Mouse (Mus musculus) heart, adult 2 months (tissue): Measurements from ENCODE around the gene Fndc10. TPM values are rescaled to one million over a fixed set of nuclear protein-coding genes. Genes with fewer than 3 reads are reported as not detected.
"Not testable (repeated sequence)": the region's sequence is repeated elsewhere in the genome, so short reads cannot be mapped to it uniquely, and the experiment has no call there.

Experiments
- DNase-seq, 2 experiments: peaks; one replicate each; pipeline ENCODE4 v3.0.0; 2021
- H3K27ac ChIP-seq: fragments of 200-600 bp; 2 replicates; pipeline ENCODE4 v1.8.1; 2022
- H3K27me3 ChIP-seq: fragments of 200-500 bp; 2 replicates; pipeline ENCODE4 v1.6.1; 2012; ENCODE audit warnings: mild to moderate bottlenecking, low read length, inconsistent platforms, mixed read lengths; ENCODE audit not compliant: control insufficient read depth, insufficient read depth
- H3K36me3 ChIP-seq: fragments of 200-500 bp; 2 replicates; pipeline ENCODE4 v1.6.1; 2012; ENCODE audit warnings: low read length, inconsistent platforms; ENCODE audit not compliant: control insufficient read depth, insufficient read depth
- H3K4me1 ChIP-seq: fragments of 200-500 bp; 2 replicates; pipeline ENCODE4 v1.6.1; 2011; ENCODE audit warnings: low read length; ENCODE audit not compliant: control insufficient read depth, insufficient read depth
- H3K4me3 ChIP-seq: fragments of 200-600 bp; 2 replicates; pipeline ENCODE4 v1.8.1; 2022
- H3K79me2 ChIP-seq: fragments of 200-500 bp; replicated peaks from 2 replicates; pipeline ENCODE4 v1.6.1; 2012; ENCODE audit warnings: mild to moderate bottlenecking, inconsistent platforms, low read length, moderate library complexity, mixed read lengths; ENCODE audit not compliant: control insufficient read depth, insufficient read depth
- H3K9ac ChIP-seq: fragments of 200-500 bp; 2 replicates; pipeline ENCODE4 v1.6.1; 2012; ENCODE audit warnings: low read depth, mild to moderate bottlenecking, control low read depth, inconsistent platforms, low read length, mixed read lengths
- CTCF ChIP-seq: fragments of 200-600 bp; IDR thresholded peaks from 2 replicates; pipeline ENCODE4 v1.8.1; 2022; ENCODE audit warnings: antibody characterized with exemption, mild to moderate bottlenecking, moderate library complexity
- EP300 ChIP-seq: fragments of 200-500 bp; IDR thresholded peaks from 2 replicates; pipeline ENCODE4 v1.6.1; 2011; ENCODE audit warnings: low read depth, low read length, control low read depth; ENCODE audit not compliant: insufficient read depth
- POLR2A ChIP-seq: fragments of 200-500 bp; IDR thresholded peaks from 2 replicates; pipeline ENCODE4 v1.6.1; 2011; ENCODE audit warnings: mild to moderate bottlenecking, low read depth, low read length, control low read depth; ENCODE audit not compliant: insufficient read depth
- WGBS: fragments of 180-500 bp; shearing (Covaris S2); methylation state at CpG from one replicate; pipeline ENCODE4 v1.1.7; 2018; 5-methylcytosine and 5-hydroxymethylcytosine counted together
- intact Hi-C: fragments of 180-260 bp; cut with DNase I; formaldehyde crosslinking; loops from one replicate; pipeline ENCODE4 v1.15.1; 2025
- polyA plus RNA-seq: library from polyadenylated mRNA; depleted of rRNA; stranded (reverse); fragments of >200 nt; gene quantifications from 2 replicates; pipeline ENCODE4 v1.2.3, GENCODE M21; 2012
- total RNA-seq, 2 experiments: library from RNA; stranded (reverse); gene quantifications; 2 replicates each; pipeline ENCODE4 v1.2.3; 2021

The Fndc10 gene
- total and polyA plus RNA-seq, 3 experiments: 1.2 to 3.9 (median 1.5) TPM

GRCm38 (mm10) chr4:155738262-155738661 lies 44.1 kb downstream of the Fndc10 start:
- no peak overlapping the region for H3K9ac ChIP-seq
- intact Hi-C loops: no loop called here
- 49% methylated on average over 8 of the region's 8 CpGs for WGBS
- H3K79me2 ChIP-seq: no peaks in the 10 kb centered on the region
- H3K4me1 ChIP-seq: no peaks in the 10 kb centered on the region
- H3K4me3 ChIP-seq: no peak overlapping the region
- no peaks in the 10 kb centered on the region for H3K36me3 ChIP-seq
- no peak for TF ChIP-seq POLR2A
- TF ChIP-seq CTCF: no peak
- TF ChIP-seq EP300: no peak
- no peak overlapping the region for H3K27ac ChIP-seq
- no peaks in the 10 kb centered on the region for H3K27me3 ChIP-seq
- DNase-seq: no peak

DNA sequence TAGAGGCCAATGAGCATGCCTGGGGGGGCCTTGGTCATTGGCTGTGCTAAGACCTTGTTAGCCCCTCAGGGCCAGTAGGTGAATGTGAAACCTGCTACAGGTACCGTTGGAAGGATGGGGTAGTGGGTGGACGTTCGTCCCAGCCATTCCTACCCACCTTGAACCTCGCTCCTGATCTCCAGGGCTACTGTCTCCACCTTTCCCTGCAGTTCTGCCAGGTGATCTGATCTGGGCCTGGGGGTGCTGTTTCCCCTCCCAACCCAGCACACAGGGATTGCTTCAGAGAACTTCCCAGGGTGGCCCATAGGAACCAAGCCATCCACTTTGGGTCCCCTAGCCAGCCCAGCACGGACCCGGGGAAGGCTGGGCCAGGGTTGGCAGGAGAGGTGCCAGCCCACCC lies 45.0 kb downstream of the Fndc10 start:
- Histone ChIP-seq H3K79me2 (no peaks in the 10 kb centered on the region), H3K27ac (no peak overlapping the region), H3K4me3 (no peak overlapping the region), H3K36me3 (no peaks in the 10 kb centered on the region), H3K27me3 (no peaks in the 10 kb centered on the region), H3K4me1 (no peaks in the 10 kb centered on the region), H3K9ac (no peak overlapping the region)
- 86% methylated on average over 6 of the region's 6 CpGs for WGBS
- intact Hi-C loops: no loop called here
- TF ChIP-seq CTCF (no peak), POLR2A (no peak), EP300 (no peak)
- DNase-seq: no peak

GRCm38 (mm10) chr4:155739741-155740636 lies 45.8 kb downstream of the Fndc10 start:
- WGBS: 68% methylated on average over 37 of the region's 37 CpGs
- Histone ChIP-seq H3K79me2 (no peaks in the 10 kb centered on the region), H3K36me3 (no peaks in the 10 kb centered on the region), H3K27me3 (no peaks in the 10 kb centered on the region), H3K9ac (no peak overlapping the region), H3K4me1 (no peaks in the 10 kb centered on the region), H3K27ac (no peak overlapping the region), H3K4me3 (no peak overlapping the region)
- peak; percentile 37 to 46 for DNase-seq
- TF ChIP-seq EP300: no peak
- TF ChIP-seq CTCF: no peak
- no peak for TF ChIP-seq POLR2A
- intact Hi-C loops: no loop called here

GRCm38 (mm10) chr4:155740681-155741080 lies 46.5 kb downstream of the Fndc10 start:
- H3K79me2 ChIP-seq, H3K36me3 ChIP-seq, intact Hi-C loops, H3K4me1 ChIP-seq, H3K9ac ChIP-seq, H3K27ac ChIP-seq, H3K4me3 ChIP-seq, DNase-seq, H3K27me3 ChIP-seq: not testable (repeated sequence)
- 82% methylated on average over 10 of the region's 10 CpGs for WGBS

DNA sequence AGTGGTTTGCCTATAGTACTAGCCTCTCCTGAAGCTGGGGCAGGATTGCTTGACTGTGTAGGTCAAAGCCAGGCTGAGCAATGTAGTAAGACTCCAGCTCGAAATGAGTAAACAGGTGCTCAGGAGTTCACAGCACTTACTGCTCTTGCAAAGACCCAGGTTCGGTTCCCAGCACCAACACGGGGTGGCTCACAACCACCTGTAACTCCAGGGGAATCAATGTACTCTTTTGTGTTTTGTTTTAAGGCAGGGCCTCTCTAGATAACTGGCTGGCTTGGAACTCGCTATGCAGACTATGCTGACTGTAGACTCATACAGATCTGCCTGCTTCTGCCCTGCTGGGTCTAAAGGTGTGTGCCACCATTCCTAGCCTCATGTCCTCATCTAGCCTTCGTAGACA lies 48.5 kb downstream of the Fndc10 start:
- H3K4me3 ChIP-seq: no peak overlapping the region
- H3K4me1 ChIP-seq: no peaks in the 10 kb centered on the region
- H3K9ac ChIP-seq: no peak overlapping the region
- DNase-seq: no peak
- H3K27me3 ChIP-seq: no peaks in the 10 kb centered on the region
- intact Hi-C loops: no loop called here
- H3K36me3 ChIP-seq: no peaks in the 10 kb centered on the region
- WGBS: 92% methylated on average over 5 of the region's 5 CpGs
- no peak overlapping the region for H3K27ac ChIP-seq
- TF ChIP-seq EP300 (no peak), CTCF (no peak), POLR2A (no peak)
- H3K79me2 ChIP-seq: no peaks in the 10 kb centered on the region

GRCm38 (mm10) chr4:155744474-155744873 lies 50.3 kb downstream of the Fndc10 start:
- DNase-seq: no peak
- no peak overlapping the region for H3K9ac ChIP-seq
- TF ChIP-seq POLR2A: no peak
- no peak for TF ChIP-seq CTCF
- no peak for TF ChIP-seq EP300
- H3K79me2 ChIP-seq: no peaks in the 10 kb centered on the region
- no peak overlapping the region for H3K4me3 ChIP-seq
- H3K4me1 ChIP-seq: no peaks in the 10 kb centered on the region
- H3K27me3 ChIP-seq: no peaks in the 10 kb centered on the region
- intact Hi-C loops: no loop called here
- no peaks in the 10 kb centered on the region for H3K36me3 ChIP-seq
- H3K27ac ChIP-seq: no peak overlapping the region
- WGBS: 87% methylated on average over 8 of the region's 8 CpGs
